Mouse (Mus musculus) limb, embryonic 15.5 days (tissue): ENCODE measurements around the gene Kcnq1. TPM values are rescaled to one million over a fixed set of nuclear protein-coding genes. Genes with fewer than 3 reads are reported as not detected.

Experiments
- ATAC-seq: fragments of 200-750 bp; cut with Nextera tagmentation; 2 replicates; pipeline ENCODE4 v1.8.0; 2017; ENCODE audit warnings: low read depth, moderate TSS enrichment; ENCODE audit not compliant: insufficient number of reproducible peaks, low FRiP score, low TSS enrichment
- H3K27ac ChIP-seq: fragments of 300-500 bp; sonication (generic); 2 replicates; pipeline ENCODE4 v1.5.1; 2015; ENCODE audit warnings: moderate library complexity, mild to moderate bottlenecking, inconsistent platforms
- H3K27me3 ChIP-seq: fragments of 300-500 bp; sonication (generic); 2 replicates; pipeline ENCODE4 v1.6.1; 2015; ENCODE audit warnings: inconsistent platforms
- H3K36me3 ChIP-seq: fragments of 300-500 bp; sonication (generic); 2 replicates; pipeline ENCODE4 v1.6.1; 2015; ENCODE audit warnings: inconsistent platforms
- H3K4me1 ChIP-seq: fragments of 300-500 bp; sonication (generic); 2 replicates; pipeline ENCODE4 v1.6.1; 2015; ENCODE audit warnings: inconsistent platforms
- H3K4me2 ChIP-seq: fragments of 300-500 bp; sonication (generic); 2 replicates; pipeline ENCODE4 v1.6.1; 2015; ENCODE audit warnings: mild to moderate bottlenecking, inconsistent platforms
- H3K4me3 ChIP-seq: fragments of 300-500 bp; sonication (generic); 2 replicates; pipeline ENCODE4 v1.5.1; 2015; ENCODE audit warnings: mild to moderate bottlenecking, inconsistent platforms
- H3K9ac ChIP-seq: fragments of 300-500 bp; sonication (generic); 2 replicates; pipeline ENCODE4 v1.6.1; 2015; ENCODE audit warnings: inconsistent platforms
- H3K9me3 ChIP-seq: fragments of 300-500 bp; sonication (generic); 2 replicates; pipeline ENCODE4 v1.6.1; 2016; ENCODE audit warnings: inconsistent platforms
- WGBS: fragments of 180-500 bp; shearing (Covaris S2); methylation state at CpG from one replicate; pipeline ENCODE4 v1.1.7; 2015; 5-methylcytosine and 5-hydroxymethylcytosine counted together
- polyA plus RNA-seq: library from polyadenylated mRNA; unstranded; fragments of >200 nt; fragmentation: Nextera tagmentation; extraction: Ambion mirVana; gene quantifications from 2 replicates; pipeline ENCODE4 v1.2.1, GENCODE M21; 2015

Kcnq1 gene
- polyA plus RNA-seq, 1 experiment from 2014 or later: 1.1 TPM

DNA sequence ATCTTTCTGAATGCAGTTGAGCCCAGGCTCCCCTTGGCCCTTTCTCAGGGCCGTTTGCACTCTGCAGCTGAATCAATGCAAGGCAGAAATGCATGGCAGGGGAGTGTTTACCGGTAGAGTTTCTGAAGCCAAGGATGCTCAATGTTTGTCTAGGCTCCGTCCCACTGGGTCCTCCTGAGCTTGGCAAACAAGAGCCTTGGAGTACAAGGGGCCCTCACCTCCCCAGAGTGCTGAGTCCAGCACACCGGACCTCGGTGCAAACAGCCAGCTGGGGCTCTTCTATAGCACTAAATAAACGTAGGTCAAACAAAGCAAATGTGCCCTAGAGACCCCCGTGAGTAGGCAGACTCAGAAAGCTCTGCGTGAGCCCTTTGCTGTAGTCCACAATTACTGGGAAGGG, 226.9 kb downstream of the Kcnq1 start:
- Histone ChIP-seq H3K4me2 (no peak overlapping the region), H3K4me3 (no peak overlapping the region), H3K27ac (no peak overlapping the region), H3K27me3 (no peaks in the 10 kb centered on the region), H3K4me1 (peaks cover 27% of the 10 kb centered on the region), H3K9me3 (no peaks in the 10 kb centered on the region), H3K9ac (no peak overlapping the region), H3K36me3 (no peaks in the 10 kb centered on the region)
- ATAC-seq: no peak
- WGBS: 57% methylated on average over 8 of the region's 8 CpGs

DNA sequence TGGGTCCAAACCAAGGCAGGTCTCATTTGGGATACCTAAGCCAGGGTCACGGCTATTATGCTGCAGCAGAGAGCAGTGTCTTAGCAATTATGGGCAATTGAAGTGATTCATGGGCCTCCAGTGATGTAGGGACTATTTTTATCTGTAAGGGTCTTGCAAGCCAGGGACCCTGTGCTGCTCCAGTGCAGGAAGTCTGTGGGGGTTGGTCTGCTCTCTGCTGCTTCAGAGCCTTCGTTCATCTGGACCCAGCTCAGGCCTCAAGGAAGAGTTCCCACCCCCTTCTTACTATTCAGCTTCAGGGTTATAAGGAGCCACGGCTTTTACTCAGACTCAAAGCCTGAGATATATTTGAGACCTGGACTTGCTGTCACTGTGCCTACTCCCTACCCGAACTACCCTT, 227.4 kb downstream of the Kcnq1 start:
- H3K9me3 ChIP-seq: no peaks in the 10 kb centered on the region
- H3K4me1 ChIP-seq: peaks cover 23% of the 10 kb centered on the region
- no peak overlapping the region for H3K9ac ChIP-seq
- WGBS: 30% methylated on average over 4 of the region's 4 CpGs
- H3K4me3 ChIP-seq: no peak overlapping the region
- ATAC-seq: no peak
- H3K4me2 ChIP-seq: no peak overlapping the region
- H3K27me3 ChIP-seq: no peaks in the 10 kb centered on the region
- H3K36me3 ChIP-seq: no peaks in the 10 kb centered on the region
- no peak overlapping the region for H3K27ac ChIP-seq

DNA sequence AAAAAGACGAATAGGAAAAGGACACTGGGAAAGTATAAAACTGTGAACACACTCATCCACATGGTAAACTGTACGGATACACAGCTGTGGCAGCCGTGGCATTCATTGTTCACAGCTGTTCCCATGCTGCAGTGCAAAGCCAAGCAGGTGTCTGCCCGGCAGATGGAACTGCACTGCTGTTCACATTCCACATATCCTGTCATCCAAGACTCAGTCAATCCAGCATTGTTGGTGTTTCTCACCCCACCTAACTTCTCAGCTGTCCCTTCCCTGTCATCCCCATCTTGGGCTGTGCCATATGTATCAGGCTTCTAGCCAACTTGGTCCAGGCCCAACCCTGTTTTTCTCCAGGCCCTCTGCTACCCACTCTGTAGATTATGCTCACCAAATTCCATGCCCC, 232.5 kb downstream of the Kcnq1 start:
- Histone ChIP-seq H3K4me2 (no peak overlapping the region), H3K9ac (no peak overlapping the region), H3K4me1 (peaks cover 25% of the 10 kb centered on the region), H3K4me3 (no peak overlapping the region), H3K9me3 (no peaks in the 10 kb centered on the region), H3K27ac (no peak overlapping the region), H3K27me3 (no peaks in the 10 kb centered on the region), H3K36me3 (no peaks in the 10 kb centered on the region)
- ATAC-seq: peak; percentile 51; the same call in 1 of the 2 replicates
- 50% methylated on average over 4 of the region's 4 CpGs for WGBS

DNA sequence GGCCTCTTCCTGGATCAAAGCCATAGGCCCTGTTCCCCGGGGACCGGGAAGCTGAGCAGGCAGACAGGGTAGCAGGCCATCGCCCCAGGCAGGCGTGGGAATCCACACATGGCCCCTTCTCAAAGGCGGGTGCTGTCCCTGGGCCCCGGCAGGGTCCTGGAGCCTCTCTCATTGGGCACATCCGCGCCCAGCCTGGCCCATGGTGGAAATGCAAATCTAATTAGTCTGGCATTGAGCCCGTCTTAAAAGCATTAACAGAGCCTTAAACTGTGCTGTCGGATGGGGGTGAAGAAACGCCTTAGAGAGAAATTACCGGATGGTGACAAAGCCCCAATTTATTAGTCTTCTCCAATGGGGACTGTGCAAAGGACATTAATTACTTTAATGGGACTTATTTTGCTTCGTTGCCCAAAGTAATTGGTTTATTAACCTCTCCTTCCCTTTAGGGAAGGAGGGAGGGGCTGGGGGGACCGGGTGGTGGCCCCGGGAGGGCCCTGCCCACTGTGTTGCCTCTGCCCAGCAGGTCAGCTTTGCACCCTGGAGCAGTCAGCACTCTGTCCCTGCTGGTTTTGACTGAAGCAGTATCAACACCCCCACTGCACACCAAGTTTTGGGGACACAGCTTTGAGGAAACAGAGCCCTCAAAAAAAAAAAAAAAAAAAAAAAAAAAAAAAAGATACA, 234.6 kb downstream of the Kcnq1 start:
- no peak for ATAC-seq
- no peak overlapping the region for H3K9ac ChIP-seq
- peaks cover 28% of the 10 kb centered on the region for H3K4me1 ChIP-seq
- 0 out of 2 replicates have a peak overlapping the region, but pooled peaks have one; percentile 2 for H3K27ac ChIP-seq
- 34% methylated on average over 15 of the region's 15 CpGs for WGBS
- H3K27me3 ChIP-seq: no peaks in the 10 kb centered on the region
- no peak overlapping the region for H3K4me2 ChIP-seq
- no peak overlapping the region for H3K4me3 ChIP-seq
- no peaks in the 10 kb centered on the region for H3K9me3 ChIP-seq
- no peaks in the 10 kb centered on the region for H3K36me3 ChIP-seq

DNA sequence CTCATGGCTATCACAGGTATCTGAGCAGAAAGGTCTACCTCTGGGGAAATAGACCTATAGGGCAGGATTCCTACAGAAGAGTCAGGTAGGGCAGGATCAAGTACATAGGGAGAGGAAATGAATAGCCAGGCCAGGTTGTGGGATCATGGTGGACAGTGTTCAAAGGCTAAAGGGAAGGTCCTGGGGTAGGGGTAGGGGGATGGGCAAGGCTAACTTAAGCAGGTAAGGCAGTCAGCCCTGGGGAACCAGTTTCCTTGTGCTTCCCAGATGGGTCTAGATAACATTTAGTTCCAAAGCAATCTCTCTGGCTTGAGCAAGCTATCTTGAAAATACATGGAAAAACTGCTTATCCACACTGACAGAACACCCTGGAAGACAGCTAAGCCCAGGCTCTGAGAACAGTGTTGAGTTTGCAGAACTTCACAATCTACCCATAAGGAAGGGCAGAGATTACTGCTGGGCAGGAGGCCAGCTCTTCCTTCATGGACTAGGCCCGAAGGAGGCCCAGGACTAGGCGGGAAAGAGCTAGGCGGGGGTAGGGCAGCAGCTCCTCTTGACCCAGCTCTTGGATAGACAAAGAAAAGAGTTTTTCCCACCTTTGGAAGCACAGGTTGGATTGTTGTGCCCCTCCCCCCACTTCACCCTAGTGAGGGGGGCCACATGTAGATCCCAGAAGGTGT, 235.3 kb downstream of the Kcnq1 start:
- ATAC-seq: no peak

DNA sequence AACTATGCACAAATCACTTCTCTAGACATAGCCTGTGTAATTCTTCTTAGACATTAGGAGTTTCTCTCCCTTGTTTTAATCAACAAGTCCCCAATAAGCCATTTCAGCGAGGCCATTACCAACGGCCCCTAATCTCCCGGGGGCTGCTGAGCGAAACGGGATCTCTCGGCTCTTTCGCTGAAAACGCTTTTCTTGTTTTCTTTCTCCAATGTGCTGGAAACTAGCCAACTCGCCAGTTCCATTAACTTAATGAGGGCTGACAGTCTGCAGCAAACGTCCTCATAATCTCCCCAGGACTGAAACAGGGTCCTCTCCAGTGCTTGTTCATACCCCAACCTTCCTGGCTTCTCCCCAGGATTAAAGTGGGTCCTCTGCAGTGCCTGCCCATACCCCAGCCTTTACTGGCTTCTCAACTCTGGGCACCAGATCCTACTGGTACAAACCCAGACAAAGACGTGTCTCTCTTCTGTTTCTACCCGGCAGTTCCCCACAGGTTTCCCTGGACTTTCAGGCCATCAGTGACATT, 237.7 kb downstream of the Kcnq1 start:
- H3K9ac ChIP-seq: no peak overlapping the region
- H3K36me3 ChIP-seq: no peaks in the 10 kb centered on the region
- H3K4me3 ChIP-seq: no peak overlapping the region
- no peak for ATAC-seq
- peaks cover 28% of the 10 kb centered on the region for H3K4me1 ChIP-seq
- H3K27ac ChIP-seq: no peak overlapping the region
- 18% methylated on average over 12 of the region's 12 CpGs for WGBS
- H3K4me2 ChIP-seq: 0 out of 2 replicates have a peak overlapping the region, but pooled peaks have one; percentile 2
- H3K27me3 ChIP-seq: no peaks in the 10 kb centered on the region
- no peaks in the 10 kb centered on the region for H3K9me3 ChIP-seq

More for the DNA sequence above, 235.3 kb downstream of the Kcnq1 start:
- no peaks in the 10 kb centered on the region for H3K36me3 ChIP-seq
- H3K27me3 ChIP-seq: no peaks in the 10 kb centered on the region
- H3K4me1 ChIP-seq: peaks cover 28% of the 10 kb centered on the region
- H3K9ac ChIP-seq: no peak overlapping the region
- WGBS: 50% methylated on average over 3 of the region's 3 CpGs
- H3K9me3 ChIP-seq: no peaks in the 10 kb centered on the region
- no peak overlapping the region for H3K27ac ChIP-seq
- no peak overlapping the region for H3K4me3 ChIP-seq
- no peak overlapping the region for H3K4me2 ChIP-seq

DNA sequence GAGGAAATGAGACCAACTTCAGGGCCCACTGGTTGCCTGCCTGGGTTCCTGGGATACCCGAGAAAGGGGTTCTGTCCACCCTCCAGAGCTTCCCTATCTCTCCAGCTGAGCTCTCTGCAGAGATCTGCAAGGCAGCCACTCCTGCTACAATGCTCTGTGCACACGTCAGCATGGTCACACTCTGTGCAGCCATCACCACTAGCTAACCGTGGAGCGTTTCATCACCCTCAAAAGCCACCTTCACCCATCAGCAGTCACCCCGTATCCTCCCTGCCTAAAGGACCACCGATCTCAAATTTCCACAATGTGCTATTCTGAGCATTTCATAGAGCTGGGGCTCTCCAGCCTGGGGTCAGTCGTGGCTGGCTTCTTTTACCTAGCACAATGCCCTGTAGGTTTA, 243.1 kb downstream of the Kcnq1 start:
- Histone ChIP-seq H3K4me3 (no peak overlapping the region), H3K27ac (no peak overlapping the region), H3K4me2 (no peak overlapping the region), H3K27me3 (no peaks in the 10 kb centered on the region), H3K4me1 (no peaks in the 10 kb centered on the region; the same call in 1 of the 2 replicates), H3K36me3 (no peaks in the 10 kb centered on the region), H3K9me3 (no peaks in the 10 kb centered on the region), H3K9ac (no peak overlapping the region)
- ATAC-seq: no peak
- WGBS: 74% methylated on average over 7 of the region's 7 CpGs

DNA sequence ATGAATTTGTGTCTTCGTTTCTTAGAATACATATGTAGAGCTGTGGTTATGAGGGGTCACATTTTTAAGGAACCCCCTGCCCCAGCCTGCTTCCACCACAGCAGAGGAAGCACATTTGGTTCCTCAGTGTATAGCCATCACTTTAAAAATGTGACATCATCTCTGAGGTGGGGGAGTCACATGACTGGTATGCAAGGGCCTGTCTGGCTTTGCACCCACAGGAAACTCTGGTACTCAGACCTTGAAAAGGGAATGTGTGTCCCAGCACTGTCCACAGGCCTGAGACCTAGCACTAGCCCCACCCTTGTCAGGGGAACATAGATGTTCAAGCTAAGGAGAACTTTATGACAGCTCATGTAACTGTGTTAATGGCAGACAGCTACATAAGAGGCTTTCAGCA, 243.7 kb downstream of the Kcnq1 start:
- 70% methylated on average over 1 of the region's 1 CpGs for WGBS
- Histone ChIP-seq H3K4me1 (no peaks in the 10 kb centered on the region), H3K27ac (no peak overlapping the region), H3K9me3 (no peaks in the 10 kb centered on the region), H3K27me3 (no peaks in the 10 kb centered on the region), H3K4me3 (no peak overlapping the region), H3K4me2 (no peak overlapping the region), H3K9ac (no peak overlapping the region), H3K36me3 (no peaks in the 10 kb centered on the region)
- ATAC-seq: no peak

DNA sequence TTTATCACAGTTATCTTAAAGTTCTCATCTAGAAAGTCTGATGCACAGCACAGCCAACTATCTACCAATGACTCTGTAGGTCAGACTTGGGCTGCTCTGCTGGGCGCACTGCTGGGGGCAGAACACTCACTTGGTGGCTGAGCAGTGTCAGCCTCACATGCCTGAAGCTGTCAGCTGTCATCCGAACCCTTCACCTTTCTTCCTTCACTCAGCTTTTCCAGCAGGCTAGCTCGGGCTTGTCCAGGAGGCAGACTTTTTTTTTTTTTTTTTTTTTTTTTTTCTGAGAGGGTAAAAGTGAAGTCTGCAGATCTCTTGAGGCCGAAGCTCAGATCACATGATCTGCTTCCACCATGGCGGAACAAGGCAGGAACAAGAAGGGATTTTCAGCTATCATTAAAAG, 249.7 kb downstream of the Kcnq1 start:
- H3K4me3 ChIP-seq: no peak overlapping the region
- H3K27ac ChIP-seq: no peak overlapping the region
- WGBS: 53% methylated on average over 5 of the region's 5 CpGs
- no peak for ATAC-seq
- 0 out of 2 replicates have a peak, but pooled peaks cover 2% of the 10 kb centered on the region for H3K4me1 ChIP-seq
- H3K4me2 ChIP-seq: no peak overlapping the region
- no peaks in the 10 kb centered on the region for H3K9me3 ChIP-seq
- no peaks in the 10 kb centered on the region for H3K27me3 ChIP-seq
- H3K9ac ChIP-seq: no peak overlapping the region
- no peaks in the 10 kb centered on the region for H3K36me3 ChIP-seq

DNA sequence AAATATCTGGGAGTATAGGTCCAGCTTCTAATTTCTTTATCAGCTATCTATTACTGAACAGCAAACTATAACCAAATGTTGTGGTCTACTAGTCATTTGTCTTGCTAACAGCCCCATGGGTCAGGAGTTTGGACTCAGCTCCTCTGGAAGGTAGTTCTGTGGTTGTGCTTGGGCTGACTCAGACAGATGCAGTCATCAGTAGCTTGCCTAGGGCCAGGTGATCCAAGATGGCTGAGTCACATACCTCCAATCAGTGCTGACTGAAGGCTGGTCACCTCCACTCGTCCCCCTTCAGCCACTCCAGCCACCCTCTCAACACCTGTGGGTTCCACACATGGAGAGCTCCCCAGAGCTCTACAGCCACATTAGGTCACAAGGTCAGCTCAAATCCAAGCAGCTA, 250.9 kb downstream of the Kcnq1 start:
- H3K4me1 ChIP-seq: peaks cover 2% of the 10 kb centered on the region; the same call in 1 of the 2 replicates
- H3K9ac ChIP-seq: no peak overlapping the region
- WGBS: 56% methylated on average over 1 of the region's 1 CpGs
- ATAC-seq: no peak
- no peak overlapping the region for H3K27ac ChIP-seq
- no peak overlapping the region for H3K4me2 ChIP-seq
- H3K4me3 ChIP-seq: no peak overlapping the region
- H3K36me3 ChIP-seq: no peaks in the 10 kb centered on the region
- H3K27me3 ChIP-seq: no peaks in the 10 kb centered on the region
- no peaks in the 10 kb centered on the region for H3K9me3 ChIP-seq

DNA sequence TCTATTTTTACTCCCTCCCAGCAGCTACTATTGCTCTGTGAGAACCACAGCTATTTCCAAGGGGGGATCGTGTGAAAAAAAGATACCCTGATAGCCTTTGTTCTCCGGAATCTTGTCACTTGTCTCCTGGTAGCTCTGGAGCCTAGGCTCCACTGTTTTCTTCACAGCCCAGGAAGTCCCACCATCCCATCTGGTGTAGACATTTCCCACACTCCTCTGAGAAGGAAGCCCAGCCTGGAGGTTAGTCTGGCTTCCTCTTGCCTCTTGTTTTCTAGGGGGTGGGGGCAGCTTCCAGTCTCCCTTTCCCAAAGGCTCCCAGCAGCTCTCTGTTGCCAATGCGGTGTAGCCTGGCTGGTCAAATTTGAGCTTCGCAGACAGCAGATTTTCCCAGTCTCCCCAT, 251.7 kb downstream of the Kcnq1 start:
- no peak overlapping the region for H3K27ac ChIP-seq
- 68% methylated on average over 4 of the region's 4 CpGs for WGBS
- H3K4me1 ChIP-seq: peaks cover 2% of the 10 kb centered on the region; the same call in 1 of the 2 replicates
- no peaks in the 10 kb centered on the region for H3K36me3 ChIP-seq
- no peak overlapping the region for H3K4me3 ChIP-seq
- H3K9me3 ChIP-seq: no peaks in the 10 kb centered on the region
- no peak for ATAC-seq
- no peaks in the 10 kb centered on the region for H3K27me3 ChIP-seq
- no peak overlapping the region for H3K4me2 ChIP-seq
- H3K9ac ChIP-seq: no peak overlapping the region

DNA sequence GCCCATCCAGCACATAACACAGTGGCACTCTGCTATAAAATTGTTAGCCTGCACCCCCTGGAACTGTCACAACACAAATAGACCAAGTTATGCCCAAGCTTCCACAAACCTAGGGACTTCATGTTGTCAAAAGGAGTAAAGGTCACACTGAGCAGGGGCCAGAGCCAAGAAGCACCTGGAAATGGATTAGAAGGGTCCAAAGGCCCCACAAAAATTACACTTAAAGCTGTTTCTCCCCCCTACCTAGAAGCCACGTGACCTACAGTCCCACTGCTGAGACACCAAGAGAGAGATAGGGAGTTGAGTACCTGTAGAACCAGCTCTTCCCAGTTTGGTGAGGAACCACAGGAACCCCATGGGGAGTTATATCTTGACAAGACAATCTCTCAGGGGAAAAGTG, 253.6 kb downstream of the Kcnq1 start:
- Histone ChIP-seq H3K4me1 (peaks cover 2% of the 10 kb centered on the region; the same call in 1 of the 2 replicates), H3K4me3 (no peak overlapping the region), H3K27me3 (no peaks in the 10 kb centered on the region), H3K36me3 (no peaks in the 10 kb centered on the region), H3K9me3 (no peaks in the 10 kb centered on the region), H3K27ac (no peak overlapping the region), H3K4me2 (no peak overlapping the region), H3K9ac (no peak overlapping the region)
- ATAC-seq: no peak
- WGBS: 65% methylated on average over 1 of the region's 1 CpGs
